Mouse (Mus musculus): ENCODE measurements around the gene Plscr4.

Plscr4 gene

GRCm38 (mm10) chr9:92517036-92517435 is 59.9 kb downstream of the Plscr4 start:
- no peak for DNase-seq

DNA sequence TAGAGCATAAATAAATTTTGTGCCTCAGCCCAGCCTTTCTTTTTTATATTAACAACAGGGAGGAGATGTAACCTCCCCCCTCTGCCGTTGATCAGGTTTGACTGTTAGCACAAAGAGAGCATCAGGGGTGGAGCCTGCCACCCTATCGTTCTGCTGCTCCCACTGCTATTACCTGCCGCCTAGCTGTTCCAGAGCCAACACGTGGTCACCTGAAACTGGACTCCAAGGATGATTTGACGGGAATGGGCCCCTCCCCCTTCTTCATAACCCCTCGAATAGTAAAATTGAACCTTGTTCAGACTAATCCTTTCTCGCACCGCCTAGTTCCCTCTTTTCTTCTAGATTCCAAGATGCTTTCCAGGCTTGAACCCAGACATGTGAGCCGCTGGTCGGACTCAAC is 63.6 kb downstream of the Plscr4 start:
- no peak for DNase-seq

DNA sequence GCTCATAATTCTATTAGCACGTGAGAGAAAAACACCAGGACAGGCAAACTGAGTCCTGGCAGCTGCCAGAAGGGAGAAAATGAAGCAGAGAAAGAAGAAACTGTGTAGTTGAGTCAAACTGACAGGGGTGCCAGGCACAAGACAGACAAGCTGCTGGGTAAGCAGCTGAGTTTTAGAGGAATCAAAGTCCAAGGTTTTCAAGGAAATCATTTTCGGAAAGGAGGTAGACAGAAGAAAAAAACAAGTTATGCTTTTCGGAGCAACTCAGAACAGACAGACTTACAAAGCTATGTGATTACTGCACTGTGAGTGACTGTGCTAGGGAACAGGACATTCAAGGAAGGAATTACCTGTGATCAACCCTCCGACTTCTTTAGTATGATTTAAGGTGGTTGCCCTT is 67.3 kb downstream of the Plscr4 start:
- DNase-seq: no peak

DNA sequence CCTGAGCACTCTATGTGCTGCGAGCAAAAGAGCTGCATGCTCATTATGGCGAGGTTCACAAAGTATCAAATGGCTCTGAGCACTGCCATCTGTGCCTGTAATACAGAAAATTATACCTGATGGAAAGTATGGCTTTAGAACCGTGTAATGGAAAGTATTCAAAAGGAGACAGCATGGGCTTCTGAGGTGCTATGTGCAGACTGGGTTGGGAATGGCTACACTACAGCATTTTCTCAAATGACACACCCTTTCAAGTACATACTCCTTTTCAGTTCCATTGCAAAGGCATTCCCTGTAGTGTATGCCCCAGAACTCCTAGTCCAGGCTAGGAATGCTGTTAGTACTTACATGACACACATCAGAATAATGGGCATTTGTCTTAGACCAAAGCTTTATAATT is 72.9 kb downstream of the Plscr4 start:
- no peak for DNase-seq

- DNase-seq: no peak
Observed at GRCm38 (mm10) chr9:92537735-92538134, 80.6 kb downstream of the Plscr4 start.

DNA sequence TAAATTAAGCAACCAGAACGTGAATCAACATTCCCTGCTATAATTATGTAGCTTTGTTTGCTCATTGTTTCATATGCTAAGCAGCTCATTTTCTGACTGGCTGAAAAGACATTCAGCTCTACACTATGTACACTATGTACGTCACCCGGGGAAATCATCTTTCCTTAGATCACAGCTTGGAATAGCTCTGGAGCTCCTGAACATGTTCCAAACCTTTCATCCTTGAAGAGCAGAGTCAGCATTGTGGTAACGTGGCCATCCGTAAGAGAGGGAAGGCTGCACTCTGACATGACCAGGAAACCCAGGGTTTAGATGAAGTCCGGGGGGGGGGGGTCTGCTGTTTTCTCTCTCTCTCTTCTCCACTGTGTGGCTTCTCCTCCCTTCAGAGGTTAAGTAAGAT is 81.0 kb downstream of the Plscr4 start:
- DNase-seq: no peak
